Mouse (Mus musculus) bone marrow macrophage, adult 2 months (primary cell): Measurements from ENCODE around the gene Sumf1. TPM values are rescaled to one million over a fixed set of nuclear protein-coding genes. Genes with fewer than 3 reads are reported as not detected.

Experiments used
- H3K27ac ChIP-seq: 2 replicates; pipeline ENCODE4 v1.5.1; 2012; ENCODE audit warnings: low read depth, low read length; ENCODE audit not compliant: insufficient read depth
- H3K4me1 ChIP-seq: 2 replicates; pipeline ENCODE4 v1.6.1; 2012; ENCODE audit warnings: low read length; ENCODE audit not compliant: control insufficient read depth, insufficient read depth
- H3K4me3 ChIP-seq: 2 replicates; pipeline ENCODE4 v1.5.1; 2012; ENCODE audit warnings: mild to moderate bottlenecking, low read length, moderate library complexity; ENCODE audit not compliant: insufficient read depth
- CTCF ChIP-seq: IDR thresholded peaks from 2 replicates; pipeline ENCODE4 v1.5.1; 2012; ENCODE audit warnings: low read depth, mild to moderate bottlenecking, low read length, moderate library complexity
- POLR2A ChIP-seq: IDR thresholded peaks from 2 replicates; pipeline ENCODE4 v1.6.1; 2012; ENCODE audit warnings: mild to moderate bottlenecking, low read depth, low read length, borderline replicate concordance
- polyA plus RNA-seq: library from polyadenylated mRNA; stranded (reverse); fragments of >200 nt; gene quantifications from 2 replicates; pipeline ENCODE4 v1.2.4, GENCODE M21; 2012; ENCODE audit not compliant: missing spikeins, insufficient read depth, insufficient read length

Sumf1 gene
- polyA plus RNA-seq, 1 experiment, result 62.7 TPM

GRCm38 (mm10) chr6:108224361-108224760, 39.0 kb upstream of the Sumf1 start:
- Histone ChIP-seq H3K4me1 (peaks cover 6% of the 10 kb centered on the region), H3K4me3 (no peak overlapping the region), H3K27ac (no peak overlapping the region)
- TF ChIP-seq CTCF (no peak), POLR2A (no peak)

- peaks cover 6% of the 10 kb centered on the region for H3K4me1 ChIP-seq
- H3K27ac ChIP-seq, result no peak overlapping the region
- TF ChIP-seq CTCF (no peak), POLR2A (no peak)
These were observed 37.5 kb upstream of the Sumf1 start for GRCm38 (mm10) chr6:108222875-108223274.

GRCm38 (mm10) chr6:108222435-108222834, 37.1 kb upstream of the Sumf1 start:
- H3K4me3 ChIP-seq, result no peak overlapping the region
- peaks cover 6% of the 10 kb centered on the region for H3K4me1 ChIP-seq
- TF ChIP-seq CTCF, result no peak
- no peak for TF ChIP-seq POLR2A
- H3K27ac ChIP-seq, result no peak overlapping the region

More at GRCm38 (mm10) chr6:108222875-108223274, 37.5 kb upstream of the Sumf1 start:
- H3K4me3 ChIP-seq, result no peak overlapping the region

DNA sequence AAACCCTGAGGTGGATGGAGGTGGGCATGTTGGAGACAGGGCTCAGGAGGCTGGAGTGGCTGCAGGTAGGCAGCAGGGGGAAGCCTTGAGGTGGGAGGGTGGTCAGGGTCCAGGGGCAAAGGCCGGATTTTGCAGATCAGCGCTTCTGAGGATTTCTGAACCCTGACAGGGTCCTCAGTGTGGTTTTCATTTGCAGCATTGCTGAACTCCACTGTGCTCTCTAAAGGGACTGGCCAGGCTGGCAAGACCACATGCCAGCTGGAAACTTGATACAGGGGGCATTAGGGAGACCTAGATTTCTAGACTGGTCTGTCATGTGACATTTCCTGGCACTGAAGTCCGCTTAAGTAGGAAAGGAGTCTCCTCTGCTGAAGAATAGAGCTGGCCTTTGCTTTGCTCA, 32.6 kb upstream of the Sumf1 start:
- no peak for TF ChIP-seq CTCF
- no peak for TF ChIP-seq POLR2A
- peaks cover 10% of the 10 kb centered on the region for H3K4me1 ChIP-seq
- H3K27ac ChIP-seq, result no peak overlapping the region
- no peak overlapping the region for H3K4me3 ChIP-seq

DNA sequence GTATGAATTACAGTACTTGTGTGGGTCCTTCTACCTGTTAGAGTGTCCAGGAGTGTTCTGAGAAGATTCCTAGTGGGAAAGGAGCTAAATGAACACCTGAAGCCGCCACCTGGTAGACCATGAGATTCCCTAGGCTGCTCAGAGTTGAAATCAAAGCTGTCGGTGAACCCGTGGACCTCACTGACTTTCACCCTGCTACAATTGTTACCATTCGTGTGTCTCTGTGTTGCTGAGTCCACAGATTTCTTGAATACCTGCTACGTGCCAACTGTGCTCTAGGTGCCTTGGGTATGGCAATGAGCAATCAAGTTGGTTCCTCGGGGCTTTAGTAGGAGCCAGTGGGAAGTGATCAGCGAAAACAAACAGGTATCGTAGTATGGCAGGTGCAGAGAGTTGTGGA, 31.4 kb upstream of the Sumf1 start:
- Histone ChIP-seq H3K4me1 (peaks cover 11% of the 10 kb centered on the region), H3K4me3 (no peak overlapping the region), H3K27ac (no peak overlapping the region)
- no peak for TF ChIP-seq CTCF
- no peak for TF ChIP-seq POLR2A

GRCm38 (mm10) chr6:108216091-108216490, 30.7 kb upstream of the Sumf1 start:
- peaks cover 13% of the 10 kb centered on the region for H3K4me1 ChIP-seq

DNA sequence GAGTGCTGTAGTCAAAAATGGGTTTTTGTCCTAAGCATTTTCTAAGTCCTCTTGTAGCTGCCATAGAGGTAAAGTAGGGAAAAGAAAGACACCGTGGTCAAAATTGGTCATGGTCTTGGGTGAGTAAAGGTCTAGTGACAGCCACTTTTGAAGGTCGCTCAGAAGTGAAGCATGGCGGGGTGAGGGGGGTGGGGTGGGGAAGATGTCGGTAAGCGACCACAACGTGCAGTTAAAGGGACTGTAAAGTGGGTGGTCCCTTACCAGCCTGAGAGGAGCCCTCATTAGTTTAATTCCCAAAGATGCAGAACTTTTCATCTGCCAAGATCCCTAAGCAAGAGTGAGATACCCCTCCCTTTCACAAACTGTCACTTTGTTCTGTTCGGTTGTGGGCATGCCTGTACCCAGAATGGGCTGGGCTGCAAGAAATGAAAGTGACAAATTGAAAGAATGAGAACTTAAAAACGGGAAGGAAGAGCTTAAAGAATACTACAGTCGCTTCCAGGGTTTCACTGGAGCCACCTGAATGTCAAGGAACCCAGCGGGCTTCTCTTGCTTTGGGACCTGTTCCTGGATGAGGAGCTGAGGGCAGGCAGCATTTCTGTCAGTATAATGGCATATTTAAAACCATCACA, 29.0 kb upstream of the Sumf1 start:
- TF ChIP-seq CTCF (no peak), POLR2A (no peak)
- H3K27ac ChIP-seq, result no peak overlapping the region
- H3K4me3 ChIP-seq, result peak overlapping the region; percentile 93
- peaks cover 6% of the 10 kb centered on the region for H3K4me1 ChIP-seq

More at GRCm38 (mm10) chr6:108216091-108216490, 30.7 kb upstream of the Sumf1 start:
- H3K4me3 ChIP-seq, result no peak overlapping the region
- no peak overlapping the region for H3K27ac ChIP-seq
- TF ChIP-seq POLR2A, result no peak
- TF ChIP-seq CTCF, result no peak

GRCm38 (mm10) chr6:108213481-108214293, 28.3 kb upstream of the Sumf1 start:
- Histone ChIP-seq H3K27ac (no peak overlapping the region), H3K4me3 (peak overlapping the region; percentile 93), H3K4me1 (peaks cover 6% of the 10 kb centered on the region)
- TF ChIP-seq CTCF (no peak), POLR2A (no peak)

- H3K27ac ChIP-seq, result no peak within 1 kb of the TSS
- peaks cover 6% of the 10 kb centered on the region for H3K4me1 ChIP-seq
- H3K4me3 ChIP-seq, result peak within 1 kb of the TSS; percentile 93
- TF ChIP-seq POLR2A, result 0 out of 2 replicates have a peak, but pooled peaks have one; percentile 47
- no peak for TF ChIP-seq CTCF
These were observed 27.5 kb upstream of the Sumf1 start, which contains the start of gene Itpr1 for GRCm38 (mm10) chr6:108212881-108213295. Gene Itpr1 (plus strand): TSS chr6:108213096.

DNA sequence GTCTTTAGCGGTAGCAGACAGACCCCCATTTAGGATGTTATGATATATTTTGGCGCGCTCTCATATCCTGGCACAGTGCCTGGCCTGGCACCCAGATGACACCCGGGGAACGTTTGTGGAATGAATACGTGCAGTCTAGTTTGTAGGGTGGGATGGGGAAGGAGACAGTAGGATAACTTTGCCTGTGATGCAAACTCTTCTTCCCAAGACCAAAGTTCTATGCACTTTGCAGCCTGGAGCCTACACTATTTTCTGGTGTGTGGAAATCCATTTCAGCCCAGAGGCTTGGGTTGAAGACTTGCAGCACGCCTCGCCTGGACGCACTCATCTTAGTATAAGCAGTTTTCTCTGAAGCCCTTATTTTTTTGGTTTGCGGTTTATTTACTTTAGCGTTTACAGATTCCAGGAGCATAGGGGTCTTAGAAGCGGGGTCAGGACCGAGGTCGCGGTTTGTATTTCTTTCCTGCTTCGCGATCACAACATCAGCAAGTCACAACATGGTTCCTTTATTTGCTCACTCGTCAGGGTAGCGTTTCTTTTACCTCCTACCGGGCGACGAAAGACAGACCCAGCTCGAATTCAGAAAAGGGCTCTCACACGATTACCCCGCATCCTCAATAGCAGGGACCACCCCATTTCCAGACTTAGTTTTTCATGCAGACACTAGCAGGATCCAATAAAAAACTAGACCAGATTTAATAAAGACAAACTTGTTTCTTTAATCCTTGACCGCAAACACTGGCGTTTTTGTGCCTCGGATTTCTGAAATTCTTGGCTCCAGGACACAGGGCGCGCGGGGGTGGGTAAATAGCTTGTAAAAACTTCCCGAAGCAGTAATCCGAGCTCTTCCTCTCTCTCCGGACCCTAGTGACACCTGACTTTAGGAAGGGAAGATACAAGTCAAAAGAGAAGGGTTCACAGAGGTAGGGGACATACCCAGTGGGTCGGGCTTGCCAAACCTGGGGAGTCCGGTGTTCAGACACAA, 26.8 kb upstream of the Sumf1 start:
- peak overlapping the region; percentile 82 for H3K4me3 ChIP-seq
- TF ChIP-seq POLR2A (no peak), CTCF (no peak)
- no peak overlapping the region for H3K27ac ChIP-seq
- H3K4me1 ChIP-seq, result peaks cover 6% of the 10 kb centered on the region
